13 mouse cellular contexts compared by ENCODE assay signal in the genomic region with DNA sequence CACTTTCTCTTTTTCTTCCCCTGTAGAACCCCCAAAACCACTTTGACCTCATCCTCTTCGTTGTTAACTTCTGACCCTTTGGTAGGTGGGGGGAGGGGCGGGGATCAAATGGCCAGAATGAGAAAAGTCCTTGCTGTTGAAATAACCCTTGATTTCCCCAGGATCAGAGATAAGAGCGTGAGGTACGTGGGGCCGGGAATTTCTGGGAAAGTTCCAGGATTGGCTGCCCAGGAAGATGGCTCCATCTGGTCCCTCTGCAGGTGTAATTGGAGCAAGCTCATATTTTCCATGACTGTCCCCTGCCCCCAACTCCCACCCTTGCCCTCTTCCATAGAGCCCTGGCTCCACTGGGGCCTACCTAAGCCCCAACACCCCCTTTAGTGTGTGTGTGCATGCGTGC. TPM values are rescaled to one million over a fixed set of nuclear protein-coding genes. Genes with fewer than 3 reads are reported as not detected.
DNase-seq lines count a peak whose midpoint lies in the region; ATAC-seq and TF ChIP-seq lines count a peak whose summit lies in the region.
"Had no signal": no experiment of that assay in that cellular context is flagged by ENCODE, and none has a peak within 500 bp of the region (broad histone marks: within the 10 kb centered on the region; RNA-seq: fewer than 3 reads in every experiment).

No protein-coding gene starts in this region.

- no peaks in the 10 kb centered on the region for H3K27me3 ChIP-seq in kidney, postnatal 0 days (ENCODE audit: insufficient read depth, low read length)
- no peaks in the 10 kb centered on the region for H3K27me3 ChIP-seq in cerebellum, adult 2 months (ENCODE audit: control insufficient read depth, insufficient read depth, low read length)
- H3K27me3 ChIP-seq in liver, adult 2 months (ENCODE audit: control insufficient read depth, insufficient read depth, low read length) = no peaks in the 10 kb centered on the region
- H3K27me3 ChIP-seq: forebrain, embryonic 13.5 days had no signal

- peak overlapping the region; percentile 65 for H3K27ac ChIP-seq in kidney, postnatal 0 days
- H3K27ac ChIP-seq in cerebellum, adult 2 months (ENCODE audit: insufficient read depth, low read length) = no peak overlapping the region
- H3K27ac ChIP-seq in liver, adult 2 months (replicated peaks; ENCODE audit: insufficient read depth, low read depth, low read length) = peak overlapping the region; percentile 39
- H3K27ac ChIP-seq: forebrain, embryonic 13.5 days had no signal

- no peak for TF ChIP-seq POLR2A in cerebellum, adult 2 months (IDR thresholded peaks at IDR 0.05; ENCODE audit: borderline replicate concordance, insufficient read depth, low read length)
- no peak for TF ChIP-seq POLR2A in liver, adult 2 months (IDR thresholded peaks at IDR 0.05; ENCODE audit: extremely low read depth, insufficient read depth, low read length)

- no peak overlapping the region for H3K9ac ChIP-seq in kidney, postnatal 0 days (ENCODE audit: low read depth, low read length)
- no peak overlapping the region for H3K9ac ChIP-seq in liver, adult 2 months (ENCODE audit: low read depth, low read length)
- H3K9ac ChIP-seq: forebrain, embryonic 13.5 days had no signal

- no peak for ATAC-seq in cerebellum, adult (ENCODE audit: insufficient number of reproducible peaks, low FRiP score, low TSS enrichment)
- no peak for ATAC-seq in kidney, postnatal 0 days (replicated peaks; ENCODE audit: low FRiP score, low read depth)
- ATAC-seq: forebrain, embryonic 13.5 days; midbrain, embryonic 16.5 days had no signal

- no peak overlapping the region for H3K4me3 ChIP-seq in kidney, postnatal 0 days (replicated peaks; ENCODE audit: low read depth, low read length)
- no peak overlapping the region for H3K4me3 ChIP-seq in cerebellum, adult 2 months (replicated peaks; ENCODE audit: insufficient read depth, low read depth, low read length)
- H3K4me3 ChIP-seq in liver, adult 2 months (ENCODE audit: insufficient read depth, low read depth, low read length) = no peak overlapping the region
- H3K4me3 ChIP-seq: forebrain, embryonic 13.5 days had no signal

- TF ChIP-seq CTCF in kidney, postnatal 0 days (IDR thresholded peaks at IDR 0.05; ENCODE audit: low read depth) = no peak
- no peak for TF ChIP-seq CTCF in cerebellum, adult 2 months (IDR thresholded peaks at IDR 0.05; ENCODE audit: borderline replicate concordance, insufficient read depth, low read depth, low read length)
- TF ChIP-seq CTCF in liver, adult 2 months (IDR thresholded peaks at IDR 0.05; ENCODE audit: low read depth, low read length) = no peak

- DNase-seq in cerebellum, adult 11-12 months = peak; percentile 48
- no peak for DNase-seq in kidney, postnatal 0 days (ENCODE audit: low spot score)
- DNase-seq in kidney, postnatal 36 days = no peak
- peak; percentile 65 to 81 for DNase-seq in cerebellum, adult 2 months
- DNase-seq in liver, adult 2 months (ENCODE audit: extremely low read depth, low read depth, low spot score) = peak; percentile 83
- no peak for DNase-seq in urinary bladder, adult 18-20 months (ENCODE audit: low spot score in 2 of 2)
- DNase-seq in urinary bladder, postnatal 14 days (ENCODE audit: low spot score) = no peak
- DNase-seq: adrenal gland, postnatal 10 days had no signal

- H3K4me2 ChIP-seq in kidney, postnatal 0 days (ENCODE audit: low read length) = no peak overlapping the region
- H3K4me2 ChIP-seq: forebrain, embryonic 13.5 days had no signal

- H3K36me3 ChIP-seq in kidney, postnatal 0 days (ENCODE audit: insufficient read depth, low read length) = no peaks in the 10 kb centered on the region
- H3K36me3 ChIP-seq in liver, adult 2 months (ENCODE audit: control insufficient read depth, insufficient read depth, low read length) = no peaks in the 10 kb centered on the region

- H3K9me3 ChIP-seq in kidney, postnatal 0 days (replicated peaks; ENCODE audit: low read length) = no peaks in the 10 kb centered on the region
- H3K9me3 ChIP-seq: forebrain, embryonic 13.5 days had no signal

- H3K4me1 ChIP-seq in kidney, postnatal 0 days (replicated peaks; ENCODE audit: insufficient read depth, low read length) = peaks cover 34% of the 10 kb centered on the region
- H3K4me1 ChIP-seq in cerebellum, adult 2 months (ENCODE audit: control insufficient read depth, insufficient read depth, low read length) = peaks cover 31% of the 10 kb centered on the region
- peaks cover 29% of the 10 kb centered on the region for H3K4me1 ChIP-seq in liver, adult 2 months (ENCODE audit: control insufficient read depth, insufficient read depth, low read length)

- WGBS in kidney, postnatal 0 days = 74% methylated on average over 6 of the region's 6 CpGs
- 24% methylated on average over 6 of the region's 6 CpGs for WGBS in cerebellum, adult 2 months
- WGBS in liver, adult 2 months = 21% methylated on average over 6 of the region's 6 CpGs

- no peaks in the 10 kb centered on the region for H3K79me2 ChIP-seq in liver, adult 2 months (ENCODE audit: control insufficient read depth, insufficient read depth, low read length)

RNA-seq across cellular contexts. Expression of a gene that starts 3.7 kb away (rescaled TPM):
- 0.05 and 0.13 TPM in 2 replicates for polyA plus RNA-seq in kidney, postnatal 0 days (2015; fragmentation: Nextera tagmentation; extraction: Ambion mirVana)
- 0.38 and 0.48 TPM in 2 replicates for polyA plus RNA-seq in cerebellum, adult 2 months (2012; rRNA removed)
- total RNA-seq in liver, adult 2 months (2014; rRNA removed) = 0.83 and 1.9 TPM in 2 replicates
- 0.12 and 0.32 TPM in 2 replicates for polyA plus RNA-seq in liver, adult 2 months (2012; rRNA removed)

RNA-seq across cellular contexts. Expression of a gene that starts 29.8 kb away (rescaled TPM):
- polyA plus RNA-seq in kidney, postnatal 0 days (2015; fragmentation: Nextera tagmentation; extraction: Ambion mirVana) = 160 and 172 TPM in 2 replicates
- polyA plus RNA-seq in cerebellum, adult 2 months (2012; rRNA removed) = 147 and 168 TPM in 2 replicates
- total RNA-seq in liver, adult 2 months (2014; rRNA removed) = 21.5 and 23.8 TPM in 2 replicates
- polyA plus RNA-seq in liver, adult 2 months (2012; rRNA removed) = 24.1 and 25.6 TPM in 2 replicates

RNA-seq across cellular contexts. Expression of a gene that starts 40.3 kb away (rescaled TPM):
- 7.9 and 9.2 TPM in 2 replicates for polyA plus RNA-seq in kidney, postnatal 0 days (2015; fragmentation: Nextera tagmentation; extraction: Ambion mirVana)
- polyA plus RNA-seq in cerebellum, adult 2 months (2012; rRNA removed) = 1.9 TPM in 2 replicates
- 9.3 and 11.2 TPM in 2 replicates for total RNA-seq in liver, adult 2 months (2014; rRNA removed)
- polyA plus RNA-seq in liver, adult 2 months (2012; rRNA removed) = 4.3 and 5.7 TPM in 2 replicates

RNA-seq across cellular contexts. Expression of a gene that starts 49.5 kb away (rescaled TPM):
- polyA plus RNA-seq in kidney, postnatal 0 days (2015; fragmentation: Nextera tagmentation; extraction: Ambion mirVana) = 0.21 and 0.42 TPM in 2 replicates
- 62.1 and 65.4 TPM in 2 replicates for polyA plus RNA-seq in cerebellum, adult 2 months (2012; rRNA removed)
- 0.07 TPM in 1 of 2 replicates, not detected in the other for total RNA-seq in liver, adult 2 months (2014; rRNA removed)
- not detected in 2 replicates for polyA plus RNA-seq in liver, adult 2 months (2012; rRNA removed)
- polyA plus RNA-seq: gonadal fat pad, adult 2 months; limb, embryonic 11.5 days had no signal

Comparison
In these comparisons a context has a peak if more than half of its experiments do, and no peak if none do; other contexts are left out.
1. DNase-seq: peak in cerebellum, adult 11-12 months (single experiment), cerebellum, adult 2 months (2 of 2) and liver, adult 2 months (single experiment); none in kidney, postnatal 0 days (single experiment), kidney, postnatal 36 days (0 of 2), urinary bladder, adult 18-20 months (0 of 2) and urinary bladder, postnatal 14 days (single experiment).